Mouse (Mus musculus) megakaryocyte-erythroid progenitor cell, adult 5-6 weeks (primary cell): ENCODE measurements at regions not wholly inside any gene's neighbourhood (a gene's known extent, or its start where the extent isn't known, plus 50 kb on each side); places are given as distances from the start of the nearest gene placed in this dataset.
A peak's percentile ranks its signal among the peaks of the same experiment; 100 is the strongest.

ENCODE experiments used
- ATAC-seq: replicated peaks from 2 replicates; pipeline ENCODE4 v1.8.0; 2016; ENCODE audit warnings: mild to moderate bottlenecking, inconsistent platforms; ENCODE audit not compliant: severe bottlenecking, poor library complexity, low FRiP score, low TSS enrichment

- no peak for ATAC-seq
These were observed 76.0 kb upstream of the Wnt7b start for GRCm38 (mm10) chr15:85658101-85658885.

GRCm38 (mm10) chr15:85660528-85661392 is 74.0 kb upstream of the Ppara start:
- ATAC-seq, result no peak

- ATAC-seq, result no peak
These were observed 73.4 kb upstream of the Ppara start for GRCm38 (mm10) chr15:85661393-85661690.

GRCm38 (mm10) chr15:85661771-85662170 is 73.0 kb upstream of the Ppara start:
- no peak for ATAC-seq

- no peak for ATAC-seq
These were observed 72.5 kb upstream of the Ppara start for GRCm38 (mm10) chr15:85662271-85662670.

GRCm38 (mm10) chr15:85662673-85663072 is 72.1 kb upstream of the Ppara start:
- ATAC-seq, result no peak

GRCm38 (mm10) chr15:85663757-85664431 is 70.9 kb upstream of the Ppara start:
- ATAC-seq, result no peak

GRCm38 (mm10) chr15:85664432-85664828 is 70.4 kb upstream of the Ppara start:
- ATAC-seq, result no peak

GRCm38 (mm10) chr15:85665181-85665821 is 69.5 kb upstream of the Ppara start:
- ATAC-seq, result no peak

GRCm38 (mm10) chr15:85666496-85666895 is 68.3 kb upstream of the Ppara start:
- no peak for ATAC-seq

- ATAC-seq, result no peak
These were observed 67.4 kb upstream of the Ppara start for GRCm38 (mm10) chr15:85667381-85667791.

GRCm38 (mm10) chr15:85667906-85668590 is 66.7 kb upstream of the Ppara start:
- no peak for ATAC-seq

- peak; percentile 21 for ATAC-seq
These were observed 65.7 kb upstream of the Ppara start for GRCm38 (mm10) chr15:85668871-85669651.

GRCm38 (mm10) chr15:85669652-85670175 is 65.1 kb upstream of the Ppara start:
- ATAC-seq, result peak; percentile 71

- peak; percentile 31 for ATAC-seq
These were observed 64.5 kb upstream of the Ppara start for GRCm38 (mm10) chr15:85670176-85670788.

GRCm38 (mm10) chr15:85670789-85671700 is 63.7 kb upstream of the Ppara start:
- ATAC-seq, result no peak

GRCm38 (mm10) chr15:85671701-85672191 is 63.0 kb upstream of the Ppara start:
- no peak for ATAC-seq
